Mouse (Mus musculus) liver, postnatal 0 days (tissue): ENCODE data around the gene Sulf2.

Source experiments
- CTCF ChIP-seq: sonication (generic); IDR thresholded peaks from 2 replicates; pipeline ENCODE4 v1.5.1; 2016; ENCODE audit warnings: antibody characterized with exemption, low read depth
- EP300 ChIP-seq: IDR thresholded peaks from 2 replicates; pipeline ENCODE4 v1.6.1; 2016; ENCODE audit warnings: antibody characterized with exemption, low read depth, mild to moderate bottlenecking

DNA sequence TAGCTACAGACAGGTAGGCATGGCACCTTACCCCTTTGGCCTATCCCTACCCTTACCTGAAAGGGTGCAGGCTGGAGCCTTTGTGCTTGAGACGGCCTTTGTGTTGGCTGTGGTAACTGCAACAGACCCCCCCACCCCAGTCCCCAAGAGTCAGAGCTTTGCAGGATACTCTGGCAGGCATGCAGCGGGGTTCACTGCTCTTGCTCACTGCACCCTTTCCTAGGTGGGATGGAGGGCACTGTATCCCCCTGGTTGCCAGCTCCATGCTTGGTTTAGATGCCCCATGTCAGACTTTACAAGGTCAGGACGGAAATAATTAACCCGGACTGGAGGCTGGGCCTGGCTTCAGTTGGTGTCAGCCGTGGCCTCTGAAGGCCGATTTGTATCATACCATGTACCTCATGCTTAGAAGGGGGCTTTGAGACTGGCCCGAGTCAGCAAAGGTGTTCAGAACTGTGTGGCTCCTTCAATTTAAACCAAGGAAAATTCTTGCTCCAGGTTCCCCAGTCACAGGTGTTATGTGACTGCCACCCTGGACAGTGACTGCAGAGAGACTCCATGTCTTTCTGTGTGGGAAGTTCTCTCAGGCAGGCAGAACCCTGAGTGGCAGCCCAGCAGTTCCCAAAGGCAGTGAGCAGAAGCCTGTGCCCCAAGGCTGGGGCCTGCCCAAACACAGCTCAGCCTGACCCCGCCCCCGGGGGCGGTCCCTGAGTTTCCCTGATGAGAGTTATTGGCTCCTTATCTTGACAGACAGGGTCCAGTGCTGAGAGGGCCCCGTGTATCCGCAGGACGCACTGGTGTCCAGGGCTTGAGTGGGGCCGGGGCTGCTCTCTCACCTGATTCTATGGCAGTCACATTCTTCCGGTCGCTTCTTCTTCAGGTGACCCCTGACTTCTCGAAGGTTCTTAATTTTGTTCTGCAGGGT, 75.2 kb downstream of the Sulf2 start:
- no peak for TF ChIP-seq CTCF
- no peak for TF ChIP-seq EP300
